Mouse (Mus musculus) cerebellum, adult 2 months (tissue): ENCODE measurements around the gene Tbcel.

Experiments
- CTCF ChIP-seq: fragments of 200-500 bp; IDR thresholded peaks from 2 replicates; pipeline ENCODE4 v1.5.1; 2011; ENCODE audit warnings: low read depth, mild to moderate bottlenecking, control low read depth, low read length, moderate library complexity, borderline replicate concordance; ENCODE audit not compliant: insufficient read depth
- POLR2A ChIP-seq: fragments of 200-500 bp; IDR thresholded peaks from 2 replicates; pipeline ENCODE4 v1.6.1; 2011; ENCODE audit warnings: low read length, control low read depth, borderline replicate concordance; ENCODE audit not compliant: insufficient read depth

DNA sequence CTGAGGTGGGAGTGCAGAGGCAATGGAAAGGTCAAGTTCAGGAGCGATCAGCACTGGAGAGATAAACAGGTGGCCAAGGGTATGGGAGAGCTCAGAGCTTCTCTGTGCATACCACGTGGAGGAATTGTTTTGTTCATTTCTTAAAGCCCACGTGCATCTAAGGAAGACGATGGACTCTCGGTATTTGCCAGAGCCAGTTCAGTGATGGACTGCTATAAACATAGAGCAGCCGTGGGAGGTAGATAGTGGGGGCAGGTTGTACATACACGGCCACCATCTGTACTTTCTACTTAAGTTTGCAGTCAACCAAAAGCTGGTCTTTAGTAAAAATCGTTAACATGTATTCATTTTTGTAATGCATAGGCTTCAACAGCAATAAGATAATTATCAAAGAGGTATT, 65.5 kb downstream of the Tbcel start:
- TF ChIP-seq CTCF (no peak), POLR2A (no peak)
